Mouse (Mus musculus) CH12.LX (cell line): ENCODE measurements around the gene Smchd1. TPM values are rescaled to one million over a fixed set of nuclear protein-coding genes. Genes with fewer than 3 reads are reported as not detected.
A peak's percentile ranks its signal among the peaks of the same experiment; 100 is the strongest.

Experiments
- DNase-seq: peaks from one replicate; pipeline ENCODE4 v3.0.0-alpha.2; 2013; ENCODE audit errors: extremely low read depth
- H3K27ac ChIP-seq: 2 replicates; pipeline ENCODE4 v1.5.1; 2012; ENCODE audit warnings: low read depth, mild to moderate bottlenecking, control low read depth, moderate library complexity; ENCODE audit not compliant: insufficient read depth
- H3K27me3 ChIP-seq: replicated peaks from 2 replicates; pipeline ENCODE3; 2012; ENCODE audit warnings: inconsistent platforms
- H3K36me3 ChIP-seq, 2 experiments: replicated peaks in 1 of 2; 2 replicates each; pipeline versions ENCODE3 to v1.6.1; 2012; ENCODE audit warnings: inconsistent platforms in 1 of 2, low read length in 1 of 2, mild to moderate bottlenecking in 1 of 2, mixed read lengths in 1 of 2, moderate library complexity in 1 of 2; ENCODE audit not compliant: control insufficient read depth in 1 of 2, insufficient read depth in 1 of 2
- H3K4me1 ChIP-seq, 2 experiments: 2 replicates each; pipeline ENCODE4 v1.6.1; 2012; ENCODE audit warnings: inconsistent platforms in 1 of 2, moderate library complexity in 1 of 2; ENCODE audit not compliant: insufficient read depth in 2 of 2, control insufficient read depth in 1 of 2
- H3K4me2 ChIP-seq: 2 replicates; pipeline ENCODE4 v1.6.1; 2012; ENCODE audit warnings: low read depth, mild to moderate bottlenecking, control low read depth; ENCODE audit not compliant: poor library complexity, insufficient read depth, severe bottlenecking
- H3K4me3 ChIP-seq, 3 experiments: fragments of 150-350 bp in 1 of 3; sonication (generic) in 1 of 3; replicated peaks in 1 of 3; 2 replicates each; pipeline versions ENCODE3 to v1.5.1; 2011 to 2012; ENCODE audit warnings: low read depth in 2 of 3, low read length in 2 of 3, mild to moderate bottlenecking in 2 of 3, moderate library complexity in 2 of 3, control low read depth in 1 of 3, improper control_type of control experiment in 1 of 3, inconsistent platforms in 1 of 3, mixed read lengths in 1 of 3; ENCODE audit not compliant: poor library complexity in 1 of 3
- H3K79me2 ChIP-seq: replicated peaks from 2 replicates; pipeline ENCODE4 v1.6.1; 2012; ENCODE audit warnings: mild to moderate bottlenecking, moderate library complexity; ENCODE audit not compliant: control insufficient read depth, poor library complexity, insufficient read depth, severe bottlenecking; ENCODE audit errors: extremely low read depth
- H3K9ac ChIP-seq: 2 replicates; pipeline ENCODE4 v1.6.1; 2012; ENCODE audit warnings: low read depth, mild to moderate bottlenecking, control low read depth, moderate library complexity; ENCODE audit not compliant: insufficient read depth
- H3K9me3 ChIP-seq: replicated peaks from 2 replicates; pipeline ENCODE3; 2012; ENCODE audit warnings: low read length, inconsistent platforms, mixed read lengths
- BHLHE40 ChIP-seq: IDR thresholded peaks from 2 replicates; pipeline ENCODE4 v1.6.1; 2011; ENCODE audit warnings: mild to moderate bottlenecking, low read depth, low read length, improper control_type of control experiment
- CHD1 ChIP-seq: IDR thresholded peaks from 2 replicates; pipeline ENCODE4 v1.6.1; 2012; ENCODE audit warnings: low read depth, low read length, improper control_type of control experiment, inconsistent platforms
- CHD2 ChIP-seq: IDR thresholded peaks from 2 replicates; pipeline ENCODE4 v1.6.1; 2011; ENCODE audit warnings: low read length, improper control_type of control experiment
- CTCF ChIP-seq, 2 experiments: IDR thresholded peaks in 1 of 2; conservative IDR thresholded peaks in 1 of 2; 2 replicates each; pipeline ENCODE4 v1.5.1; 2011 to 2012; ENCODE audit warnings: low read depth in 2 of 2, low read length in 2 of 2, improper control_type of control experiment in 1 of 2, inconsistent platforms in 1 of 2, mild to moderate bottlenecking in 1 of 2, moderate library complexity in 1 of 2
- E2F4 ChIP-seq: IDR thresholded peaks from 2 replicates; pipeline ENCODE4 v1.6.1; 2011; ENCODE audit warnings: low read depth, low read length, improper control_type of control experiment; ENCODE audit not compliant: insufficient replicate concordance
- ELF1 ChIP-seq: IDR thresholded peaks from 2 replicates; pipeline ENCODE4 v1.6.1; 2014; ENCODE audit warnings: low read depth, mild to moderate bottlenecking, inconsistent platforms, low read length, improper control_type of control experiment
- EP300 ChIP-seq: IDR thresholded peaks from 2 replicates; pipeline ENCODE4 v1.6.1; 2011; ENCODE audit warnings: low read length, improper control_type of control experiment
- ETS1 ChIP-seq: conservative IDR thresholded peaks from 2 replicates; pipeline ENCODE4 v1.6.1; 2012; ENCODE audit warnings: low read depth, mild to moderate bottlenecking, inconsistent platforms, low read length, improper control_type of control experiment, moderate library complexity
- GABPA ChIP-seq: IDR thresholded peaks from 2 replicates; pipeline ENCODE4 v1.6.1; 2012; ENCODE audit warnings: low read depth, low read length, improper control_type of control experiment, inconsistent platforms; ENCODE audit not compliant: insufficient replicate concordance
- HCFC1 ChIP-seq: IDR thresholded peaks from 2 replicates; pipeline ENCODE4 v1.6.1; 2012; ENCODE audit warnings: low read depth, mild to moderate bottlenecking, inconsistent platforms, low read length, improper control_type of control experiment
- IRF4 ChIP-seq: IDR thresholded peaks from 2 replicates; pipeline ENCODE4 v1.6.1; 2014; ENCODE audit warnings: low read depth, mild to moderate bottlenecking, inconsistent platforms, low read length, improper control_type of control experiment
- JUN ChIP-seq: IDR thresholded peaks from 2 replicates; pipeline ENCODE4 v1.6.1; 2011; ENCODE audit warnings: low read depth, mild to moderate bottlenecking, low read length, improper control_type of control experiment, moderate library complexity; ENCODE audit not compliant: insufficient read depth
- JUND ChIP-seq: conservative IDR thresholded peaks from 2 replicates; pipeline ENCODE4 v1.6.1; 2011; ENCODE audit warnings: low read depth, low read length, improper control_type of control experiment
- KAT2A ChIP-seq: IDR thresholded peaks from 2 replicates; pipeline ENCODE4 v1.6.1; 2012; ENCODE audit warnings: low read length, improper control_type of control experiment, inconsistent platforms; ENCODE audit not compliant: insufficient replicate concordance
- MAFK ChIP-seq: IDR thresholded peaks from 2 replicates; pipeline ENCODE4 v1.6.1; 2011; ENCODE audit warnings: low read length, improper control_type of control experiment; ENCODE audit not compliant: insufficient replicate concordance
- MAX ChIP-seq: IDR thresholded peaks from 2 replicates; pipeline ENCODE4 v1.6.1; 2011; ENCODE audit warnings: low read length, improper control_type of control experiment
- MAZ ChIP-seq: IDR thresholded peaks from 2 replicates; pipeline ENCODE4 v1.6.1; 2012; ENCODE audit warnings: low read depth, mild to moderate bottlenecking, inconsistent platforms, low read length, improper control_type of control experiment, moderate library complexity
- MEF2A ChIP-seq: IDR thresholded peaks from 2 replicates; pipeline ENCODE4 v1.6.1; 2014; ENCODE audit warnings: low read depth, mild to moderate bottlenecking, inconsistent platforms, low read length, improper control_type of control experiment, borderline replicate concordance
- MXI1 ChIP-seq: IDR thresholded peaks from 2 replicates; pipeline ENCODE4 v1.6.1; 2011; ENCODE audit warnings: mild to moderate bottlenecking, low read depth, low read length, improper control_type of control experiment
- MYC ChIP-seq: IDR thresholded peaks from 2 replicates; pipeline ENCODE4 v1.6.1; 2011; ENCODE audit warnings: low read depth, mild to moderate bottlenecking, improper control_type of control experiment, low read length
- NELFE ChIP-seq: IDR thresholded peaks from 2 replicates; pipeline ENCODE4 v1.6.1; 2011; ENCODE audit warnings: low read depth, low read length, improper control_type of control experiment
- NRF1 ChIP-seq: IDR thresholded peaks from 2 replicates; pipeline ENCODE4 v1.6.1; 2014; ENCODE audit warnings: low read depth, mild to moderate bottlenecking, inconsistent platforms, low read length, improper control_type of control experiment, moderate library complexity
- PAX5 ChIP-seq: IDR thresholded peaks from 2 replicates; pipeline ENCODE4 v1.6.1; 2012; ENCODE audit warnings: low read length, inconsistent platforms, mixed read lengths
- POLR2A ChIP-seq: IDR thresholded peaks from 2 replicates; pipeline ENCODE4 v1.6.1; 2011; ENCODE audit warnings: low read depth, mild to moderate bottlenecking, improper control_type of control experiment, low read length
- POLR2AphosphoS2 ChIP-seq: IDR thresholded peaks from 2 replicates; pipeline ENCODE4 v1.6.1; 2011; ENCODE audit warnings: low read depth, low read length, improper control_type of control experiment
- RAD21 ChIP-seq: IDR thresholded peaks from 2 replicates; pipeline ENCODE4 v1.6.1; 2011; ENCODE audit warnings: low read depth, mild to moderate bottlenecking, low read length, improper control_type of control experiment, moderate library complexity
- RCOR1 ChIP-seq: conservative IDR thresholded peaks from 2 replicates; pipeline ENCODE4 v1.6.1; 2012; ENCODE audit warnings: low read depth, mild to moderate bottlenecking, inconsistent platforms, low read length, improper control_type of control experiment
- SIN3A ChIP-seq: IDR thresholded peaks from 2 replicates; pipeline ENCODE4 v1.6.1; 2012; ENCODE audit warnings: low read length, improper control_type of control experiment, inconsistent platforms
- SMC3 ChIP-seq: IDR thresholded peaks from 2 replicates; pipeline ENCODE4 v1.6.1; 2011; ENCODE audit warnings: low read depth, low read length, improper control_type of control experiment
- TBP ChIP-seq: conservative IDR thresholded peaks from 2 replicates; pipeline ENCODE4 v1.6.1; 2011; ENCODE audit warnings: low read depth, low read length, improper control_type of control experiment
- TCF12 ChIP-seq: IDR thresholded peaks from 2 replicates; pipeline ENCODE4 v1.6.1; 2014; ENCODE audit warnings: low read depth, mild to moderate bottlenecking, inconsistent platforms, low read length, improper control_type of control experiment
- UBTF ChIP-seq: IDR thresholded peaks from 2 replicates; pipeline ENCODE4 v1.6.1; 2012; ENCODE audit warnings: low read depth, mild to moderate bottlenecking, inconsistent platforms, low read length, improper control_type of control experiment, moderate library complexity
- USF1 ChIP-seq: IDR thresholded peaks from 2 replicates; pipeline ENCODE4 v1.6.1; 2014; ENCODE audit warnings: low read depth, mild to moderate bottlenecking, inconsistent platforms, low read length, improper control_type of control experiment
- USF2 ChIP-seq: conservative IDR thresholded peaks from 2 replicates; pipeline ENCODE4 v1.6.1; 2011; ENCODE audit warnings: low read depth, low read length, improper control_type of control experiment
- ZC3H11A ChIP-seq: IDR thresholded peaks from 2 replicates; pipeline ENCODE4 v1.6.1; 2012; ENCODE audit warnings: low read depth, mild to moderate bottlenecking, inconsistent platforms, low read length, improper control_type of control experiment
- ZKSCAN1 ChIP-seq: IDR thresholded peaks from 2 replicates; pipeline ENCODE4 v1.6.1; 2012; ENCODE audit warnings: low read depth, inconsistent platforms, low read length, improper control_type of control experiment, borderline replicate concordance
- ZMIZ1 ChIP-seq: IDR thresholded peaks from 2 replicates; pipeline ENCODE4 v1.6.1; 2012; ENCODE audit warnings: low read depth, mild to moderate bottlenecking, inconsistent platforms, low read length, improper control_type of control experiment
- ZNF384 ChIP-seq: IDR thresholded peaks from 2 replicates; pipeline ENCODE4 v1.6.1; 2012; ENCODE audit warnings: low read depth, low read length, improper control_type of control experiment, inconsistent platforms
- dilution Hi-C: fragments of 300-500 bp; cut with MboI; formaldehyde crosslinking; loops from 2 replicates; pipeline ENCODE4 v1.14.3; 2020; ENCODE audit warnings: low sequenced_read_pairs; ENCODE audit not compliant: extremely low pct_unique_long_range_greater_than_20kb, extremely low pct_ligation_motif_present
- in situ Hi-C: fragments of 300-500 bp; cut with MboI; formaldehyde crosslinking; loops from 3 replicates; pipeline ENCODE4 v1.14.3; 2019; ENCODE audit warnings: low sequenced_read_pairs, low pct_ligation_motif_present, low pct_unique_long_range_greater_than_20kb, mixed read lengths
- polyA plus RNA-seq: library from polyadenylated mRNA; unstranded; fragments of >175 nt; gene quantifications from 2 replicates; pipeline ENCODE4 v1.2.1, GENCODE M21; 2012; ENCODE audit warnings: low read depth; ENCODE audit not compliant: insufficient read length
- total RNA-seq, 2 experiments: library from RNA; depleted of rRNA; stranded (reverse); fragments of 300-350 nt in 1 of 2; fragments of >200 nt in 1 of 2; gene quantifications; 2 replicates each; pipeline ENCODE4 v1.2.3; 2012 to 2014

Gene Smchd1
- total and polyA plus RNA-seq, 3 experiments, result 44.4 to 73.9 (median 59.4) TPM

- DNase-seq, result peak; percentile 74
- TF ChIP-seq IRF4 (peak; percentile 95), PAX5 (no peak), UBTF (no peak; the same call in 1 of the 2 replicates), RCOR1 (no peak), BHLHE40 (peak; percentile 81), POLR2AphosphoS2 (no peak), MEF2A (peak; percentile 96), MAZ (no peak), ZMIZ1 (no peak), E2F4 (no peak), ZNF384 (no peak), JUN (no peak), SMC3 (no peak), HCFC1 (peak; percentile 9; the same call in 1 of the 2 replicates), MAX (peak; percentile 42; the same call in 1 of the 2 replicates), CHD2 (no peak; the same call in none of the 2 replicates), TCF12 (peak; percentile 60), NELFE (no peak), MAFK (0 out of 2 replicates have a peak, but pooled peaks have one; percentile 22), CTCF (conservative IDR thresholded peaks at IDR 0.05 in 1 of 2, IDR thresholded peaks at IDR 0.05 in 1 of 2; ENCODE audit: low read depth in 2 of 2, low read length in 2 of 2) (no peak), ZKSCAN1 (no peak), POLR2A (no peak), KAT2A (no peak), SIN3A (no peak), JUND (no peak; the same call in 1 of the 2 replicates), NRF1 (no peak), ELF1 (peak; percentile 13; the same call in 1 of the 2 replicates), EP300 (peak; percentile 79), GABPA (no peak), ETS1 (peak; percentile 84), MYC (no peak; the same call in 1 of the 2 replicates), RAD21 (no peak; the same call in 1 of the 2 replicates), USF1 (no peak), ZC3H11A (no peak), CHD1 (no peak; the same call in 1 of the 2 replicates), USF2 (no peak), MXI1 (peak; percentile 65; the same call in 1 of the 2 replicates), TBP (no peak)
- dilution Hi-C loops, result no loop called here
- Histone ChIP-seq H3K9ac (peak overlapping the region; percentile 70), H3K9me3 (peaks cover 16% of the 10 kb centered on the region), H3K79me2 (no peaks in the 10 kb centered on the region), H3K4me2 (peak overlapping the region; percentile 66), H3K36me3 (peaks cover 2% of the 10 kb centered on the region in 2 experiments), H3K4me3 (peak overlapping the region; percentile 35 to 57 (median 53)), H3K4me1 (peaks cover 0 to 29% of the 10 kb centered on the region in 2 experiments; a peak in 3 of 4 replicates), H3K27me3 (no peaks in the 10 kb centered on the region), H3K27ac (peak overlapping the region; percentile 86)
- in situ Hi-C loops, result no loop called here
Observed at GRCm38 (mm10) chr17:71485791-71486230, 10.7 kb upstream of the Smchd1 start.
